Mouse (Mus musculus) thymus, postnatal 36 days (tissue): ENCODE data around the gene Znrf4.
A peak's percentile ranks its signal among the peaks of the same experiment; 100 is the strongest.

ENCODE experiments used
- DNase-seq, 2 experiments: peaks; one replicate each; pipeline ENCODE4 v3.0.0; 2022; ENCODE audit warnings: mixed read lengths in 2 of 2

Znrf4 gene

DNA sequence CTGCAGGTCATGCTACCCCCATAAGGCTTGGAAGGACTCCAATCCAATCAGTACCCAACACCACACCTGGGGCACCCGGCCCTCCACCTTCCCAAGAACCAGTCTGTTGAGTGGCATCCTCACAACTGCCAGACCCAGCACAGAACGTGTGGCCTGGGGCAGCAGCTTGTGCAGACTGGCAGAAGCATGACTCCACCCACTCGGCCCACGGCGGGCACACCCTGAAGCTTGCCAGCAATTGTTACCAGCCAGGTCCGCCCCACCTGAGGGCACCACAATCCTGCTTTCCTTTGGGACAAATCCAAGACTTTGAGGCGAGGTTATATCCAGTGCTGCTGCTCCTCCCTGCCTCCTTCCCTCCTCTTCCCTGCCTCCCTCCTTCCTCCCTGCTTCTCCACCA is 47.4 kb downstream of the Znrf4 start:
- no peak for DNase-seq

- no peak for DNase-seq
These were observed 47.9 kb downstream of the Znrf4 start for GRCm38 (mm10) chr17:56464345-56464744.

DNA sequence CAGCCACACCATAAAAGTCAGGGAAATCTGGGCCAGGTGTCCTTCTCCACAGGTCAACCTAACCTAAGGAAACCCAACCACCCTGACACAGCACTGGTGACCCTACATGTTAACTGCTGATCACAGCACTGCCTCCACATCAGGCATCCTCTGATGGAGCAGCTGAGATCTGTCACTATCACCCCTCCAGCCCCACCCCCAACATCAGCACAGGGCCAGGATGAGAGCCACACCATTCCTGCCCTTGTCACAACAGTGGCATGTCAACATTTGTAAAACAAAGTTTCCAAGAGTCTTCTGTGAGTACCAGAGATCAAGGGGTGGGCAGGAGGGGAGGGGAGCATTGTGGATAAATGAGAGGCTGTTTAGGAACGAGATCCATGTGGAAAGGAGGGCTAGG is 48.7 kb downstream of the Znrf4 start:
- DNase-seq: no peak

GRCm38 (mm10) chr17:56462835-56463455 is 49.3 kb downstream of the Znrf4 start:
- no peak for DNase-seq

GRCm38 (mm10) chr17:56461771-56462743 is 50.2 kb downstream of the Znrf4 start:
- DNase-seq: peak; percentile 97 to 99
